Mouse (Mus musculus): ENCODE measurements around the gene 1700122O11Rik.

GRCm38 (mm10) chr17:48055076-48055816, 17.2 kb upstream of the 1700122O11Rik start:
- TF ChIP-seq GATA1 (IDR thresholded peaks at IDR 0.05; ENCODE audit: borderline replicate concordance, low read length): no peak
- TF ChIP-seq FLI1 (IDR thresholded peaks at IDR 0.05; ENCODE audit: low read length): no peak

All from megakaryocyte, embryonic 14.5 days (primary cell).